Mouse (Mus musculus) embryonic fibroblast, embryonic 13.5 days (primary cell): ENCODE measurements around the gene Kif21b. TPM values are rescaled to one million over a fixed set of nuclear protein-coding genes. Genes with fewer than 3 reads are reported as not detected.

Source experiments
- H3K27ac ChIP-seq: 2 replicates; pipeline ENCODE4 v1.5.1; 2012; ENCODE audit warnings: low read length, control low read depth, inconsistent platforms; ENCODE audit not compliant: insufficient read depth
- H3K4me1 ChIP-seq: 2 replicates; pipeline ENCODE4 v1.6.1; 2011; ENCODE audit warnings: low read length; ENCODE audit not compliant: control insufficient read depth, insufficient read depth
- H3K4me3 ChIP-seq: 2 replicates; pipeline ENCODE4 v1.5.1; 2011; ENCODE audit warnings: mild to moderate bottlenecking, control low read depth, low read length; ENCODE audit not compliant: insufficient read depth
- CTCF ChIP-seq: IDR thresholded peaks from 2 replicates; pipeline ENCODE4 v1.5.1; 2011; ENCODE audit warnings: mild to moderate bottlenecking, control low read depth, low read length, moderate library complexity, borderline replicate concordance; ENCODE audit not compliant: insufficient read depth
- POLR2A ChIP-seq: IDR thresholded peaks from 2 replicates; pipeline ENCODE4 v1.6.1; 2011; ENCODE audit warnings: low read depth, mild to moderate bottlenecking, control low read depth, low read length, moderate library complexity
- polyA plus RNA-seq: library from polyadenylated mRNA; stranded (reverse); fragments of >200 nt; gene quantifications from 2 replicates; pipeline ENCODE4 v1.2.4, GENCODE M21; 2011; ENCODE audit warnings: low read depth; ENCODE audit not compliant: missing spikeins, insufficient read length

Gene Kif21b
- polyA plus RNA-seq, 1 experiment, result 19.4 TPM

DNA sequence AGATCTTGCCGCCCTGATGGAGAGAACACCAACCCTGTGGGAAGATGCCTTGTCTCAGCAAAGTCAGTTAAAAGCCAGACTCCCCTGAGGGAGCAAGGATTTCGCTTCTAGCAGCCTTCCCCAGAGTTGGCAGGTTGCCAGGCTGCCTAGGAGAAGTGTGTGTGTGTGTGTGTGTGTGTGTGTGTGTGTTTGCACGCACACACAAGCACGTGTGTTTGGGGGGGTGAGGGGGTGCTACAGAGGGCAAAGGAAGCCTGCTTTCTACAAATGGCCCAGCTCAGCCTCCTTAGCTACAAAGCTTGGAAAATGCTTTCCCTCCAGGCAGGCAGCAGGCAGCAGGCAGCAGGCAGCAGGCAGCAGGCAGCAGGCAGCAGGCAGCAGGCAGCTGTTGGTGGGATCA, 6.4 kb downstream of the Kif21b start:
- Histone ChIP-seq H3K4me3 (no peak overlapping the region), H3K4me1 (peaks cover 22% of the 10 kb centered on the region), H3K27ac (peak overlapping the region; percentile 35)
- TF ChIP-seq CTCF (no peak), POLR2A (no peak)

DNA sequence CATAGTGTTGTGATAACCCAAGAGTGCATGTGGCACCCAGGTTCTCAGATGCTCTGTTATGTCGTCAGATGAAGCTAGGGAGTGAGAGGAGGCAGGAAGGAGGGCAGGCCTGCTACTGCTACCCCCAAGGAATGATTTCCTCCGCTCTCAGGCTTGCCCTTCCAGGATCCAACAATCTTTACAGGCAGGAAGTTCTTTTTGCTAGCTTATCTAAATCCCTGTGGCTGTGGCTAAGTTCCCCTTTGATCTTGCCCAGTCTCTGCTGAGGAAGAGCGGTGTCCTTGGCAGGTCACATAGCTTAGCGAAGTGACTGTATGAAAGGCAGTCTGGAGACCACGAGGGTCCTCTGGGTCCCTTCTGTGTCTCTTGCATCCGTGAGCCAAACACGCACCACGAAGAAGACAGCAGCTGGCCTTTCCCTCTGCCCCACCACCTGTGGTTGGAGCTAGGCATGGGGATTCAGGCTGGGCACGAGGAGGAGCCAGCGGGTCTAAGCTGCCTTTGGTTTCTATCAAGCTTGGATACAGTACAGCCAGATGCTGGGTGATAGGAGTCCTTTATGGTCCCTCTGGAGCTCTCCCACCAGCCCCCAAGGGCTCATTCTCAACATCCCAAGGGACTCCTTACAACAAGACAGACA, 7.1 kb downstream of the Kif21b start:
- no peak overlapping the region for H3K4me3 ChIP-seq
- peaks cover 22% of the 10 kb centered on the region for H3K4me1 ChIP-seq
- TF ChIP-seq POLR2A (no peak), CTCF (no peak)
- H3K27ac ChIP-seq, result no peak overlapping the region

DNA sequence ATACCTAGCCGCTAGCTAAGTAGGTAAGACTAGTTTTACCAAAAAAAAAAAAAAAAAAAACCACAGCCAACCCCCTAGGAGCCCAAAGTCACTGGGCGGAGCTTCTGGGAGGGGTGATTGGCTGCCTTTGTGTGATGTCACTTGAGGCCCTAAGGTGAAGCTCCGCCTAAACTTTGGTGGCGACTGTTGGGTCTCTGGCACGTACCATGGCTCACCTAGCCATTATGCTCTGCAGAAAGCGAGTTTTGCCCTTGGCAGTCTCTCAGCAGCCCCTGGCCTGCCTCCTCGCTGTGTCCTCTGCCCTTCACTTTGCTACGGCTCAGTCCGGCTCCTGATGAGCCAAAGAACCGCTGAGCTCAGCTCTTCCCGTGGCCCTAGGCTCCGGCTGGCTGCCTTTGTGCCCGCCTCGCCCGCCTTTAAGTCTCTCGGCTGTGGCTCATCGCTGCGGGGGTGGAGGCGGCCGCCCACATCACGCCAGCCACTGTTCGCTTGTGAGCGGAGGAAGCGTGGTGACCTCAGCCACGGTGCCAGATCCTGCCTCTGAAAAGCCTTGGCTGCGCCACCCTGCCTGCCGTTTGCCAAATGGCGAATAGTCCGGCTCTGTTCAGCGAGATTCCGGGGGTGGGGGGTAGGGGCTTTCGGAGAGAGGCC, 8.9 kb downstream of the Kif21b start:
- H3K27ac ChIP-seq, result peak overlapping the region; percentile 80
- peak overlapping the region; percentile 51 for H3K4me3 ChIP-seq
- TF ChIP-seq CTCF (no peak), POLR2A (peak; percentile 82)
- H3K4me1 ChIP-seq, result peaks cover 21% of the 10 kb centered on the region

DNA sequence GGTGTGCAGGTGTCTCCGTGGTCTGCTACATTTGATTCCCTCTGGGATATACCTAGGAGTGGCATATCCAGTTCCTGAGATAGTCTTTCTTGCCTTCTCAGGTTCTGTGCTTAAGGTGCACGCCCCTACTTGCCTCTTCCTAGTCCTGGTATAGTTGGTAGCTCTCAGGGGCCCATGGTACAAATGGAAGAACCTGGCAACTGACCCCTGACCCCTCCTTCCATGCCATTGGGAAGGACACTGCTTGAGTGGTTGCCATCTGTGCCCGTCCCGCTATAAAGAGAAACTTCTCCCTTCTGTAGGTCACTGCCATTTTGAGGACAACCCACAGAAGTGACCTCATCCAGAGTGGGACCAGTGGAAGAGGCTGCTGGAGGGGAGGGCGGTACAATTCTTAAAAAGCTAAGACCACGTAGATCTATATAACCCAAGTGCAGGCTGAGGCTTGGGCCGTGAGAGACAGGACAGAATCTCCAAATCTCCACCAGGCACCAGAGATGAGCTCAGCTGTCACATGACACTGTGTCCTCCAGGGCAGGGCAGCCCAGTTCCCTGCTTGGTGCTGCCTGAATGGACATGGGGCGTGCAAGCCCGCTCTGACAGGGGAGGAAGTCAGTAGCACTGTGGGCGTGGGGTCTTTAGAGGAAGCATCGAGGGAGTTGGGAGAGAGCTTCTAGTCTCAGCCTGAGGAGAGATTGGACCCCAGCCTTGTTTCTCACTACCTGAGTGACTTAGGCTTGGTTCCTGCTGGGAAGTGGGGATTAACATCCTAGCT, 10.2 kb downstream of the Kif21b start:
- TF ChIP-seq POLR2A, result no peak
- no peak for TF ChIP-seq CTCF
- H3K27ac ChIP-seq, result no peak overlapping the region
- no peak overlapping the region for H3K4me3 ChIP-seq
- H3K4me1 ChIP-seq, result peaks cover 11% of the 10 kb centered on the region; the same call in 1 of the 2 replicates

DNA sequence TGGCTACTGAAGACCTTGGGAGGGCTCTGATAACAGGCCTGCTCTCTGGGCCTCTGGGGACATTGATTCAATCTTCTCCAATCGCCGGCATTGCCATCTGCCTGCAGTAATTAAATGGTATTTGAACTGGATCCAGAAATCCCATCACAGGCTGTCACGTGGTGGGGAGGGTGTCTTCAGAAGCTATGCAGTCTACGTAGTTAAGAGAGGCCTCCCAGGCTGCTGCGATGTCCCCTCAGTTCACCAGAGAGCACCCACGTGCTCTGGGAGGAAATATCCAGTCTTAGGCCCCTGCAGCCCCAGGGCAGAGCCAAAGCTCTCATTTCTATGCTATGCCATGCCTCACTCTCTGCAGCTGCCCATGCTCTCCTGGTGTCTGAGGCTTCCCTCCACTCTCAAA, 11.1 kb downstream of the Kif21b start:
- TF ChIP-seq POLR2A (no peak), CTCF (no peak)
- no peak overlapping the region for H3K27ac ChIP-seq
- H3K4me1 ChIP-seq, result peaks cover 5% of the 10 kb centered on the region; the same call in 1 of the 2 replicates

DNA sequence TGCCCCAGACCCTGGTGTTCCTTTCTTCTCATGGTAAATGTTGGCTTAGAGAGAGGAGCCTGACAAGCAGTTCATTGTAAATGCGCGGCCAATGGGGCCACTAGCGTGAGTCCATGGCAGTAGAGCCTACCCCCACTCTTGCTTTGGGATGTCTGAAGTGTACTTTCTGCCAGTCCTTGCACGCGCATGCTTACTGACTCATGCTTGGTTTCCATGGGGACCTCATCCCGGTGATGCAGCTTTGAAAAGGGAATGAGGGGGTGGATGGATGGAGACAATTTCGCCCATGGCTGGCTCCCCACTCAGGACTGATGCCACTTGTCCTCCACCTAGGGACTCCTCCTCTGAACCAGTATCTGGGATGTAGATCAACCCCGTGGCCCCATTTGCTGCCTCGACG, 12.3 kb downstream of the Kif21b start:
- Histone ChIP-seq H3K4me1 (no peaks in the 10 kb centered on the region), H3K27ac (no peak overlapping the region), H3K4me3 (no peak overlapping the region)
- TF ChIP-seq CTCF, result no peak
- TF ChIP-seq POLR2A, result no peak

More for the DNA sequence above, 11.1 kb downstream of the Kif21b start:
- H3K4me3 ChIP-seq, result no peak overlapping the region

DNA sequence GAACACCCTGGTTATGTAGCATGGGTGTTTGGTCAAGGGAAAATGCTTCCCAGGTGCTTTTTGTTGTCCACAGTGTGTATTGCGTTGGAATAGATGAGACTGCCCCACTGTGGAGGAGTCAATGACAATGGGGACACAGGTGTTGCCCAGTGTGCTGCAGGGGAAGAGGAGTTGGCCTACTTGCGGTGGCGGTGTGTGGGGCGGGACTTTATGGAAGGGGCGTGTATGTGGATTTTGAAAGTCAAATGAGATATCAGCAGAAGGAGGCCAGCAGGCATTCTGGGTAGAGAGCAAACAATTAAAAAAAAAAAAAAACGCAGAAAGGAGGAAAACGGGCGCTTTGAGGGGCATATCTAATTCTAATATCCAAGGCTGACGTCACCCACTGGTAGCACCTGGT, 18.5 kb downstream of the Kif21b start:
- Histone ChIP-seq H3K4me1 (no peaks in the 10 kb centered on the region), H3K4me3 (no peak overlapping the region), H3K27ac (no peak overlapping the region)
- TF ChIP-seq CTCF, result no peak
- TF ChIP-seq POLR2A, result no peak

DNA sequence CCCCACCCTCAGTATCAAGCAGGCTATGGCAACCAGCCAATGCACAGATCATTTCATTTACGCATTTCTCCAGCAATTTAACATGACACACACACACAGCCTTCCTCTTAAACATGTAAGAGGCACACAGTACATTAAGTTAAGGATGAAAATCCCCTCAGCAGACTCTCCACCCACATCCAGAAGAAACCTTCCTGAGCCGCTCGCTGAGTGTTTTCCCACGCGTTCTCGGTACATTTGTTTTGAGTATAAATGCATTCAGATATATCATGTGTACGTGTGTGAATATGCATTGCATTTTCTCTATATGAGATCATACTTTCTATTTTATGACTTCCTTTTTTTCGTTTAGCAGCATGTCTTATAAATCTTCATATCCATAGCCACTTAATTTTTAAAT, 20.2 kb downstream of the Kif21b start:
- Histone ChIP-seq H3K27ac (no peak overlapping the region), H3K4me1 (no peaks in the 10 kb centered on the region), H3K4me3 (no peak overlapping the region)
- TF ChIP-seq CTCF (no peak), POLR2A (no peak)

DNA sequence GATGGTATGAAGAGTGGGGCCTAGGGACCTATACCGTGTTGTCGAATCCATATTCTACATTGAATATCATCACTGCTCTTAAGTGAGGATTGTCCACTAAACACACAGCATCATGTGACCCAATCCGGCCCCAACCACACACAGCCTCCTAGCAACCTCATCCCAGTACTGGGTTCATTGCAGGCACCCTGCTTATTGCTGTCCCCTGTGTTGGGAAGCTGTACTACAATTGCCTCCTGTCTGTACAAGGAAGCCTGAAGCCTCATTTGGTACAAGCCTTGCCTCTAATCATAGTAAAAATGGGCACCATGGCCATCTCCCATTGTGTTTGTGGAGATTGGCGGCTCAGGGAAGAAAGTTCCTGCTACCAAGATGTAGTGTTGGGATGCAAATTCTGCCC, 25.1 kb downstream of the Kif21b start:
- Histone ChIP-seq H3K4me3 (no peak overlapping the region), H3K27ac (no peak overlapping the region), H3K4me1 (no peaks in the 10 kb centered on the region)
- TF ChIP-seq CTCF, result no peak
- TF ChIP-seq POLR2A, result no peak

DNA sequence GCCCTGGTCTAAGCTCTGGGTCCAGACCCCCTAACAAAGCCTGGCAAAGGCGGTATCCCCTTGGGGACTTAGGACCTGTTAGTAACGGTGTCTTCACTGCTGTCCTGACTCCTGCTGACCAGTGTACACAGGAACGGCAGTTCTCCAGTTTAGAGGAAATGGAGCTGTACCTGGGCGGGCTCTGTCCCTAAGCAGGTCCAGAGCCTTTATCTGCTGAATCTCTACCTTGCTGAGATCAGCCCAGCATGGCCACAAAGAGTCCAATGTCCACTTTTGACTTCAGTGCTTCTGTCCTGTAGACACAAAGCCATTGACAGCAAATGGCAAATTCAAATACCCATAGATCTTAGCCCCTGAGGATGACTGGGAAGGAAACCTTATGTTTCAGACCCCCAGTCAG, 25.8 kb downstream of the Kif21b start:
- TF ChIP-seq CTCF (no peak), POLR2A (no peak)
- Histone ChIP-seq H3K4me1 (no peaks in the 10 kb centered on the region), H3K27ac (no peak overlapping the region), H3K4me3 (no peak overlapping the region)
